Mouse (Mus musculus) R1 (cell line): ENCODE measurements at regions not wholly inside any gene's neighbourhood (a gene's known extent, or its start where the extent isn't known, plus 50 kb on each side); places are given as distances from the start of the nearest gene placed in this dataset.
"Not testable (repeated sequence)": the region's sequence is repeated elsewhere in the genome, so short reads cannot be mapped to it uniquely, and the experiment has no call there.

Experiments
- DNase-seq: peaks from one replicate; pipeline ENCODE4 v3.0.0-alpha.2; 2018; ENCODE audit warnings: low read depth, low spot score

DNA sequence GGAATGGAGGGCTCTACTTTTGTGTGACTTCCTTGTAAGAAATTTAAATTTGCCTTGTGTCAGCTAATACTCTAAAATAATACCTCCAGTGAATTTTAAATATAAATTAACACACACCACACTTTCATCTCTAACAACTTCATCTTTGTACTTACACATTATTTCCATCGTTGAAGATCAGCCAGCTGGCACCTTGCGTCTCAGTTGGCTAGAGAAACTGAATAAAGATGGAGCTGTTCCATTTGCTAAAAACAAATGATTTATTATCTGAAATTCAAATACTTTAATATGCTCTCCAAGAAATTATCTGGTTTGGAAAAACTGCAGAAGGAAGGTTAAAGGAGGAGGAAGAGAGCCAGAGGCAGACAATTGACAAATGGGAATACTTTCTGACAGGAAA lies 122.0 kb upstream of the Gm11096 start:
- no peak for DNase-seq

GRCm38 (mm10) chr17:81316655-81317054 lies 124.9 kb upstream of the Gm11096 start:
- DNase-seq = no peak

DNA sequence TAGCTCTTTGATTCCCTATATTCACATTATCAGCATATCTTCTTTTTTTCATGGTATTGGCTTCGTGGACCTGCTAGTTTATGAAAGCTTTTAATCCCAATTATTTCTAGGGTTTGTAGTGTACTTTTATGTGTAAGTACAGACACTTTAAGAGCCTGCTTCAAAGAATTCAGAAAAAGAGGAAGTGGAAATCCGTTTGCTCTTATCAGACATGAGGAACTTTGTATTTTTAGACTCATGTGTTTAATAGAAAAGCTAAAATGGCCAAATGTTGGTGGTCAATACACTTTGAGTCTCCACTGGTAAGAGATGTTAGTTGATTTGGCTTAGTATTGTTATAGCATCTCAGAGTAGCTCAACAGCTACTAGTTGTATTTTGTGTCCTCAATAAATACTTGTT lies 135.7 kb upstream of the Gm11096 start:
- DNase-seq = no peak

DNA sequence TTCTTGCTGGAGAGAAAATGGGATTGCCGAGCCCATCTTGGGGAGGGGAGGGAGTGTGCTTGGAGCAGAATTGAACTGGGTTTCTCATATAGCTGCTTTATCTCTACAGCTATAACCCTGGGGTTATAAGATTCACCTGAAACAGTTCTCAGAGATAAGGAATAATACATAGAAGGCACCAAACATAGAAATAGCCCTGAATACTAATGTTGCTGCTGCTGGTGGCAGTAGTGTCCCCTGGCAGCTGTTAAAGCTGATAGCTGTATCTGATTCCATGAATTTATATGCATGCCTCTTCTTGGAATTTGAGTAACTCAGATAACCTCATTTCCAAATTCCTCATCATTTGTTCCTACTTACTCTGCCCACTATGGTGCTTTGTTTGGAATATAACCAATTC lies 137.0 kb upstream of the Gm11096 start:
- DNase-seq = no peak

GRCm38 (mm10) chr17:81302490-81302889 lies 139.1 kb upstream of the Gm11096 start:
- DNase-seq = no peak

DNA sequence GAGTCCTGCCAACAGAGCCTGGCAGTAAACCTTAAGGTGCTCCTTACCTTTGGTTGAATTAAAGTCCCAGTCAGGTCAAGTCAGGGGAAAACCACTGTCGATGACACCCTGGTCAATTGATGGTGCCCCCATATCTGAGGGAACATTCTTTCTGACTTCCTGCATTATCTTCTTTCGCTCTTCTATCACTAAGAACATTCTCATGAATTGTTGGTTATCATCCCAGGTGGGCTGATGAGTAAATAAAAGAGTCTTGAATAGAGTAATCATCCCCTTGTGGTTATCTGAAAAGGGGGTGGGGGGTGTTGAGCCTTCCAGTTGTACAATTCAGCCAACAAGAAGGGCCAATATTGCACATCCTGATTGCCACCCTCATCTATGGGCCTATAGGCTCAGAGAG lies 149.7 kb upstream of the Gm11096 start:
- no peak for DNase-seq

GRCm38 (mm10) chr17:81282543-81282942 lies 159.0 kb upstream of the Gm11096 start:
- DNase-seq = no peak

DNA sequence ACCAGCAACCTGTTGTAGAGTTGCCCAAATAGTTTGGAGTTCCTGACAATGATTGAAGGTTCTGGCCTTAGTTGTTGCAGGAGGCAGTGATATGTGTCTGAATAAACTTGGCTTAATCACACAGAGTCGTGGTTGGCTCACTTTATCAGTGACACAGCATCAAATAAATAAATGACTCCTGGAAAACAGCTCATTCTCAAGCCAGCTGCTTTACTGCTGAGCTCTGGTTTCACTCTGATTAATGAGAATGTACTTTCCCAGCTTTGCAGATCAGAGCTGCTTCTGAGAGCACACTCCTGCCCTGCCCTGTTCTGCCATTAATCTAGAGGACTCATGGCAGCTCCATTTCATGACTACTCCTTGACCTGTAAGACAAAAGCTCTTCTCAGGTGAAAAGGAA lies 171.3 kb upstream of the Gm11096 start:
- no peak for DNase-seq

- no peak for DNase-seq
Measured at GRCm38 (mm10) chr17:81261957-81262356, 179.6 kb upstream of the Gm11096 start.

GRCm38 (mm10) chr17:81260036-81260435 lies 181.5 kb upstream of the Gm11096 start:
- no peak for DNase-seq

GRCm38 (mm10) chr17:81256106-81256505 lies 185.5 kb upstream of the Gm11096 start:
- peak; percentile 95 for DNase-seq

DNA sequence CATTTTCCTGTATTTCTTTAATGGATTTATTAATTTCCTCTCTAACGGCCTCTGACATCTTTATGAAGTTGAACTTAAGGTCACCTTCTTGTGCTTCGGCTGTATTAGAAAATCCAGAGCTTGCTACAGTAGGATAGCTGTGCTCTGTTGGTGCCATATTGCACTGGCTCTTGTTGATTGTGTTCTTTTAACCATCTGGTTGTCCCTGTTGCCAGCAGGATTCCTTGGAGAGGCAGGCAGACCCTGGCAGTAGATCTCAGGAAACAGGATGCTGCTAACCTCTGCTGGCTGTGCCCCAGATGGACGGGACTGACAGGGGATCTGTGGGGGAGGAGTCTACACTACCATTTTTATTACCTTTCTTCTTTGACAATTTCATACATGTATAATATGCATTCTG lies 185.9 kb upstream of the Thumpd2 start:
- no peak for DNase-seq

DNA sequence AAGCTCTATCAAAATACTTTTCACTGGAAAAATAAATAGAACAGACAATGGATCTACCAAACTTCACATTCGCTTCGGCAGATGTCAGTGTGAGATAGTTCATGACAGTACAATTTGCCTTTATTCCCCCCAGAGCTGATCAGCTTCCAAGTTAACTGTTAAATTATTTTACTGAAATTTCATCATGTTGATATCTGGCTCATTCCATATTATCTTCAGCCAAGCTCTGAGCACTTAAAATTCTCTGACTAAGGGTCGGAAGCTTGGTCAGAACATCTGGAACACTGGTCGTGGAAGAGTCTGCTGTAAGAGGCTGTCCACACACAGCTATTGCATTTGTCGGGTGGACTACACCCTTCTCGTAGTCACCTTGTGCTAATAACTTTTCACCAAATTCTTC lies 181.3 kb upstream of the Thumpd2 start:
- no peak for DNase-seq

DNA sequence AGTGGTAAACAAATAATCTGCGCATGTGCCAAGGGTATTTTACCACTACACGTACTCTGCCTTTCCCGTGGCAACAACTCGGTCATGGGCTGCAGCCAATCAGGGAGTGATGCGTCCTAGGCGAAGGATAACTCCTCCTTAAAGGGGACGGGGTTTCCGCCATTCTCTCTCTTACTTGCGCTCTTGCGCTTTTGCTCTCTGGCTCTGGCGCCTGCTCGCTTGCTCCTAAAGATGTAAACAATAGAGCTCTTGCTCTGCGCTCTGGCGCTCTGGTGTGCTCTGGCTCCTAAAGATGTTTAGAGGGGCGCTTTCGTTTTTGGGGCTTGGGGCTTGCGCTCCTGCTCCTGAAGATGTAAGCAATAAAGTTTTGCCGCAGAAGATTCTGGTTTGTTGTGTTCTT lies 166.9 kb upstream of the Thumpd2 start:
- DNase-seq = not testable (repeated sequence)

- no peak for DNase-seq
Measured at GRCm38 (mm10) chr17:81225281-81225680, 160.4 kb upstream of the Thumpd2 start.

DNA sequence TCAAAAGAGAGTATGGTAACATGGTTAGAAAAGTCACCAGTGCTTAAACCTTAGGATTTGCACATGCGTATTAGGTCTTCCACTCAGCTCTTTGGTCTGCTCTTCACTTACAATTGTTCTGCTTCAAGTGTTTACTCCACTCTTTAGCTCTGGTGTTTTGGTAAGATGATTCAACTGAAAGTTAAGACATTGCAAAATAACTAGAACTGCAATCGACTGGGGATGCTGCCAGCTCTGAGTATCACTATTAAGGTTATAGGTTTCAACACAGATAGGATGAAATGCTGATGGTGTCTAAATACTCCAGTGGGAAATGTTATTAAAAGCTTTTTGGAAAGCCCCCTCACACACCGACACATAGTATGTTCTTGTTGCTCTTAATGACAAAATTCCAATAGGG lies 156.6 kb upstream of the Thumpd2 start:
- no peak for DNase-seq

GRCm38 (mm10) chr17:81214844-81215243 lies 150.0 kb upstream of the Thumpd2 start:
- no peak for DNase-seq

DNA sequence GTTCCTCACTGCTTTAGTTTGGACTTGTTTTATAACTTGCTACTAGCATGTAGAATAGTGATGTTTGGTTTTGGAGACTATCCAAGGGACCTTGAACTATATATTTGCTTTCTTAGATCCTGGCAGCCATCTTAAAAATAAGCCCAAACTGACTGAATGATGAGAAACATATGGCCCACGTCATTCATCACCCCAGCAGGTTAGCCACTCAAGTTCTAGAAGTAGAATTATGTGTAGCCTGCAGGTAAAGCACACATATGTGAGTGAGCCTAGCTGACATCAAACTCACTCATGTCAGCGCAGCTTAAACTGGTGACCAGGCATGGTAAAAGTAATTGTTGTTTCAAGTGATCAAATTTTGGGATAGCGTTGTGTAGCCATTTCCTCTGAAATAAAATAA lies 147.2 kb upstream of the Thumpd2 start:
- DNase-seq = no peak

GRCm38 (mm10) chr17:81210389-81210788 lies 145.5 kb upstream of the Thumpd2 start:
- DNase-seq = no peak

GRCm38 (mm10) chr17:81209323-81209722 lies 144.4 kb upstream of the Thumpd2 start:
- no peak for DNase-seq

DNA sequence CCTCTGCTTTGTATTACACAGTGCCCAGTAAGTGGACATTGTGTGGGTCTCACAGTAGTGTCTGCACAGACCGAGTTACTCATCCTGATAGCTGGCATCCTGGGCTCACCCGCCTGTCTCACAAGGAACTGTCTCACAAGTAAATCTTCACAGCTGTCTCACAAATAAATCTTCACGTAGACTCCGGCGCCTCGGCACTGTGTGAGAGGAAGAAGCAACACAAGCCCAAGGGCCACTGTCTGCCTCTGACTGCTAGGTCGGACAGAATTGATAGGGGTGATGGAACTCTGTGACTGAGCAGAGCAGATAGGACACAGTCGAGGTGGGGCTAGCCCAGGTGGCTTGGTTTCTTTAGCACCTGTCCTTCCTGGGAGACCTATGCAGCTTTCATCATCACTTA lies 136.2 kb upstream of the Thumpd2 start:
- no peak for DNase-seq

DNA sequence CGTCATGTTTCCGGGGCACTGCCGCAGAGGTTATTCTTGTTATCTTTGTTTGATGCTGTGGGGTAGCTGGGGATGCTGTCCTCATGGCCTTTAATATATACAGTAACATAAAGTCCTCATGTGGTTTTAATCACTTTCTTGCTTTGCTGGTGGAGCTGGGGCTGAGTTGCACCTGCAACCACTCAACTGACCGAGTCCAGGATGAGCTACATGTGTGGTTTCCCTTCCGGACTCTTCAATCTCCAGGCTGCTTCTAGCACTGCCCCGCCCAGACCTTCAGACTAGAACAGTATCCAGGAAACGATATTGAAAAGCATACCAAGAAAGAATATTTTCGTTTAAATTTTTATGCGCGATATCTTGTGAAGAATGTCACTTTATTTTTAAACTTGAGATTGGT lies 129.1 kb upstream of the Thumpd2 start:
- DNase-seq = no peak

DNA sequence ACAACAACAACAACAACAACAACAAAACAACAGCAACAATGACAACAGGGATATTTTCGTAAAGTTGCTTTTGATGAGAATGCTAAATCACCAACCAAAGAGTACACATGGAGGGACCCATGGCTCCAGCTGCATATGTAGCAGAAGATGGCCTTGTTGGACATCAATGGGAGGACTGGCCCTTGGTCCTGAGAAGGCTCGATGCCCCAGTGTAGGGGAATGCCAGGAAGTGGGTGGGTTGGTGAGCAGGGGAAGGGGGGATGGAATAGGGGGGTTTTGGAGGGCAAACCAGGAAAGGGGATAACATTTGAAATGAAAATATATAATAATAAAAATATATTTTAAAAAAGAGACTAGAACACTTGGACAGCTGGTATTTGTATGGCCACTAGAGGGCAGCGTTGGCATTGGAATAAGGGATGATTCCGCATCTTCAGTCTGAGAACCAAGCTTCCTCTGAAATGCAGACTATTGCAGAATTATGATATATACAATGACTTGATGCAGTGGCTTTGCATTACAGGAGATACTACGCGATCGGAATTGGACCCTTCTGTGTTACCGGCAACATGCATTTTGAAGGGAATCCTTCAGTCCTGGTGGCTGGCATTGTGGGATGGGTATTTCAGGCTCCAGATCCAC lies 128.5 kb upstream of the Thumpd2 start:
- peak; percentile 48 for DNase-seq

GRCm38 (mm10) chr17:81189996-81190395 lies 125.1 kb upstream of the Thumpd2 start:
- peak; percentile 72 for DNase-seq
